Mouse (Mus musculus) limb, embryonic 13.5 days (tissue): ENCODE results near the gene Pde4a. TPM values are rescaled to one million over a fixed set of nuclear protein-coding genes. Genes with fewer than 3 reads are reported as not detected.

Experiments used
- ATAC-seq: fragments of 200-750 bp; cut with Nextera tagmentation; 2 replicates; pipeline ENCODE4 v1.8.0; 2017; ENCODE audit warnings: low read depth, moderate number of reproducible peaks, moderate TSS enrichment; ENCODE audit not compliant: low FRiP score
- H3K27ac ChIP-seq: fragments of 300-500 bp; sonication (generic); 2 replicates; pipeline ENCODE4 v1.5.1; 2015; ENCODE audit warnings: inconsistent platforms, mild to moderate bottlenecking, moderate library complexity
- H3K27me3 ChIP-seq: fragments of 300-500 bp; sonication (generic); 2 replicates; pipeline ENCODE4 v1.6.1; 2015; ENCODE audit warnings: mild to moderate bottlenecking, inconsistent platforms
- H3K36me3 ChIP-seq: fragments of 300-500 bp; sonication (generic); 2 replicates; pipeline ENCODE4 v1.6.1; 2015; ENCODE audit warnings: inconsistent platforms, mild to moderate bottlenecking, moderate library complexity
- H3K4me1 ChIP-seq: fragments of 300-500 bp; sonication (generic); 2 replicates; pipeline ENCODE4 v1.6.1; 2015; ENCODE audit warnings: inconsistent platforms
- H3K4me2 ChIP-seq: fragments of 300-500 bp; sonication (generic); replicated peaks from 2 replicates; pipeline ENCODE4 v1.6.1; 2015; ENCODE audit warnings: inconsistent platforms, mild to moderate bottlenecking, moderate library complexity
- H3K4me3 ChIP-seq: fragments of 300-500 bp; sonication (generic); 2 replicates; pipeline ENCODE4 v1.5.1; 2015; ENCODE audit warnings: moderate library complexity, mild to moderate bottlenecking, inconsistent platforms
- H3K9ac ChIP-seq: fragments of 300-500 bp; sonication (generic); 2 replicates; pipeline ENCODE4 v1.6.1; 2015; ENCODE audit warnings: mild to moderate bottlenecking, inconsistent platforms
- H3K9me3 ChIP-seq: fragments of 300-500 bp; sonication (generic); 2 replicates; pipeline ENCODE4 v1.6.1; 2016; ENCODE audit warnings: inconsistent platforms
- WGBS: fragments of 180-500 bp; shearing (Covaris S2); methylation state at CpG from one replicate; pipeline ENCODE4 v1.1.7; 2015; 5-methylcytosine and 5-hydroxymethylcytosine counted together
- polyA plus RNA-seq: library from polyadenylated mRNA; unstranded; fragments of >200 nt; fragmentation: Nextera tagmentation; extraction: Ambion mirVana; gene quantifications from 2 replicates; pipeline ENCODE4 v1.2.1, GENCODE M21; 2015

Pde4a gene
- polyA plus RNA-seq, 1 experiment from 2014 or later: 6.1 TPM

DNA sequence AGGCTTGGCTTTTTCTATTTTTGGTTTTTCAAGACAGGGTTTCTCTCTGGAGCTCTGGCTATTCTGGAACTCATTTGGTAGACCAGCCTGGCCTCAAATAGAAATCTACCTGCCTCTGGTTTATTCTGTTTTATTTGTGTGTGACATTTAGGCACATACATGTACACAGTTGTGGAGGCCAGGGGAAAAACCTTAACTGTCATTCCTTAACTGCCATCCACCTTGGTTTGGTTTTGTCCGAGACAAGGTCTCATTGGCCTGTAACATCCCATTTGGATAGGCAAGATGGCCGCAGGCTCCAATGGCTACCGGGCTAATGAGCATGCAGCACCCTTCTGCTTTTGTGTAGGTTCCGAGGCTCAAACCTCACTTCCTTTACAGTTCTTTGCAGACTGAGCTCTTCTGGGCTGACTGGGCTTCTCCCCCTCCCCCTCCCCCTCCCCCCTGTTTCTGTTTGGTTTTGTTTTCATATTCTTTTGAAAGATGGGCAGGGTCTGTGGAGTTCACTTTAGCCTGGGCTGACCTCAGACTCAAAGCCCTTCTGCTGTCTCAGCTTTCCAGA is 30.1 kb upstream of the Pde4a start:
- 84% methylated on average over 4 of the region's 4 CpGs for WGBS
- no peak for ATAC-seq
- peaks cover 2% of the 10 kb centered on the region for H3K4me1 ChIP-seq

DNA sequence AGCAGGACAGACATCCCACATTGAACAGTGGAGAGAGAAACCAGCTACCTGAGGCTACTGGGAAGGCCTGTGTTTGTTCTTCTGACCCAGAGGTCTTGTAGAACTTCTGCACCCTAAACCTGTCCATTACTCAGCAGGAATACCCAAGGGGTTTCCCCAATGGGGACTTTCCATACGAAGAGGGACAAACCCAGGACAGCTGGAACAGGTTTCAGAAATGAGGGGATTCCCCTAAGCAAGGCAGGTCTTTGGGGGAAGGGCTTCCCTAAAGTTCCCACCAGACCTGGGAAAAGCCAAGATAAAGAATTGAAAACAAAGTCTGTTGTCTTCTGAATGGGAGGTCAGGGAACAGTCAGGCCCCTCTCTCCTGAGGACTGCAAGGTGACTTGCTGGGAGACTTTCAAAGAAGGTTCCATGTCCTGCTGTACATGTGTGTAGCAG is 29.6 kb upstream of the Pde4a start:
- no peaks in the 10 kb centered on the region for H3K4me1 ChIP-seq
- H3K9me3 ChIP-seq: no peaks in the 10 kb centered on the region
- H3K27ac ChIP-seq: no peak overlapping the region
- ATAC-seq: no peak
- H3K4me2 ChIP-seq: no peak overlapping the region
- H3K4me3 ChIP-seq: no peak overlapping the region
- H3K36me3 ChIP-seq: peaks cover 47% of the 10 kb centered on the region
- no peak overlapping the region; the same call in 1 of the 2 replicates for H3K9ac ChIP-seq
- 87% methylated on average over 1 of the region's 1 CpGs for WGBS
- H3K27me3 ChIP-seq: no peaks in the 10 kb centered on the region

More for the DNA sequence above, 30.1 kb upstream of the Pde4a start:
- Histone ChIP-seq H3K36me3 (peaks cover 41% of the 10 kb centered on the region), H3K27ac (no peak overlapping the region), H3K4me3 (no peak overlapping the region), H3K9ac (no peak overlapping the region), H3K9me3 (no peaks in the 10 kb centered on the region), H3K27me3 (no peaks in the 10 kb centered on the region), H3K4me2 (no peak overlapping the region)

DNA sequence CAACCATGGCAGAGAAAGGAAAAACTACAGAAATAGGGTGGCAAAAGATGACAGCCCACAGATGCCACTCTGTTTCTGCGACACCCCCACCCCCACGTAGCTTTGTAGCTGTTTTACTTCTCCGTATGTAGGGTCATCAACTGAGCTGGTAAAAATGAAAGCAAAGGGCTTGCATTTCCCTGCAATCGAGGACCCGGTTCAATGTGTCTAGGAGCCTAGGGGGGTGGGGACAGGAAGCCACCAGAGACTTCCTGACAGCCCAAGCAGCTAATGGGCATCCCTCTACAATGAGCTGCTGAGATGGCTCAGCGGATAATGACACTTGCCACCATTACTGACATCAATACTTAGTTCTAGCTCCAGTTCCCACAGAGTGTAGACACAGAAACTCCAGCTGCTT is 29.1 kb upstream of the Pde4a start:
- Histone ChIP-seq H3K27ac (no peak overlapping the region), H3K9ac (no peak overlapping the region; the same call in 1 of the 2 replicates), H3K4me3 (no peak overlapping the region), H3K36me3 (peaks cover 51% of the 10 kb centered on the region), H3K27me3 (no peaks in the 10 kb centered on the region), H3K9me3 (no peaks in the 10 kb centered on the region), H3K4me2 (no peak overlapping the region), H3K4me1 (no peaks in the 10 kb centered on the region)
- 85% methylated on average over 6 of the region's 6 CpGs for WGBS
- no peak for ATAC-seq

DNA sequence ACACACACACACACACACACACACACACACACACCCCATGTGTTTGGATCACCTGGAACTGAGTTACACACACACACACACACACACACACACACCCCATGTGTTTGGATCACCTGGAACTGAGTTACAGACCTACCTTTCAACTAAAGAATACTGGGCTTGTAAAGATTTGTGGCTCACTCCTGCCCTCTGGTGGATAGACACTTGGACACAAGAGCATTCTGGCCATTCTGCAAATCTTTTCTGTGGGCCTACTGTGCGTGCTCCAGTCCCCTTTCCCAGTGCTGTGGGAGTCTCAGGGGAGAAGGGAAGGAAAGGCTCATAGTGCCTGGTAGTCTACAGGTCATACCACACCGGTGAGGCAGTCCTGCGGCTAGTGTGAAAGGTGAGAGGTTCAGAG is 28.3 kb upstream of the Pde4a start:
- Histone ChIP-seq H3K9me3 (no peaks in the 10 kb centered on the region), H3K27ac (no peak overlapping the region), H3K36me3 (peaks cover 60% of the 10 kb centered on the region), H3K9ac (no peak overlapping the region), H3K4me3 (no peak overlapping the region), H3K4me2 (no peak overlapping the region), H3K27me3 (no peaks in the 10 kb centered on the region), H3K4me1 (no peaks in the 10 kb centered on the region)
- 42% methylated on average over 3 of the region's 3 CpGs for WGBS
- ATAC-seq: peak; percentile 9; the same call in 1 of the 2 replicates

DNA sequence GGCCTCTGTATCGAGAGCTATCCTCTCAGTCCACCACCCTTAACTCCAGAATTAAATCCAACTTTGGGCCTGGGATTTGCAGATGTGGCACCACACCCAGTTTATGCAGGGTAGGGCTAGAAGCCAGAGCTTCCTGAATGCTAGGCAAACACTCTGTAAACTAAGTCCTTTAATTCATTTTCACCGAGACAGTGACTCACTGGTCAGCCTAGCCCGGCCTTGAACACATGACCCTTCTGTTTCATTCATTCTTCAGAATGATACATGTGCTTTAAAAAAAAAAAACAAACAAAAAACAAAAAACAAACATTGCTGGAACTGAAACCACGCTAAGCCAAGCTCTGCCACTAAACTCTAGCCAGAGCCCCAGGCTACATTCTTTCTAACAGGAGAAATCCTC is 27.1 kb upstream of the Pde4a start:
- Histone ChIP-seq H3K4me3 (no peak overlapping the region), H3K9me3 (no peaks in the 10 kb centered on the region), H3K27me3 (no peaks in the 10 kb centered on the region), H3K36me3 (peaks cover 71% of the 10 kb centered on the region), H3K9ac (no peak overlapping the region), H3K4me2 (no peak overlapping the region), H3K27ac (no peak overlapping the region), H3K4me1 (no peaks in the 10 kb centered on the region)
- ATAC-seq: no peak
- WGBS: 81% methylated on average over 4 of the region's 4 CpGs

DNA sequence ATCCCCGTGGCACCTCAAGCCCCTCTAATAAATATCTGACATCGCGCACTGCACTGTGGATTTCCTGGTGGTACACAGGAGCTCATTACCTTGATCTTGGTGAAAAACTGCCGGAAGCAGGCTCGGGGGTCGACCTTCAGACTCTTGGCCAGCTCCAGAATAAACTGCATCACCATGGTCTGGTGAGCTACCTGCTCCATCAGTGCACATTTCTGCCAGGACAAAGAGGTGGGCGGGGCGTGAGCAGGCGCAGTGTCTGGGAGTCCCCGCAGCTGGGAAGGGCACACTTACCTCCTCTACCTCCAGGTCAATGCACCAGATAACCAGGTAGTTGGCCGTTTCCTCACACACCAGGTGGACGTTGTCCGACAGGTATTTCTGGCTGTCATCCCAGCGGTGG is 23.6 kb upstream of the Pde4a start:
- WGBS: 90% methylated on average over 14 of the region's 14 CpGs
- no peak overlapping the region for H3K4me3 ChIP-seq
- peaks cover 97% of the 10 kb centered on the region for H3K36me3 ChIP-seq
- H3K4me2 ChIP-seq: no peak overlapping the region
- no peak for ATAC-seq
- H3K27ac ChIP-seq: no peak overlapping the region
- H3K9ac ChIP-seq: no peak overlapping the region
- H3K4me1 ChIP-seq: peaks cover 9% of the 10 kb centered on the region
- no peaks in the 10 kb centered on the region for H3K9me3 ChIP-seq
- H3K27me3 ChIP-seq: no peaks in the 10 kb centered on the region

DNA sequence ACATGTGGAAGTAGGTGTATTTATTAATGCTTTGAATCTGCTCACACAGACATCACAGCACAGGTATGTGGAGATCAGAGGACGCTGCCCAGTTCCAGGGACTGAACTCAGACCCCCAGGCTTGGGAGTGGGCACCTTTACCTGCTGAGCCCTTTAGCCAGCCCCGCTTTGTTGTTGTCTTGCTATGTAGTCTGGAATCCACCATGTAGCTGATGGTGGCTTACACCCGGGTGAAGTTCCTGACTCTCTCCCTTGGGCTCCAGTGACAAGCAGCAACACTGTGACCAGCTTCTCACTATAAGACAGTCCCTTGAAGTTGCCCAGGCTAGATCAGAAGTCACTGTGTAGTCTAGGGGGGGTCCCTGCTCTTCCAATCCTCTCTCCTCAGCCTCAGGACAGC is 21.2 kb upstream of the Pde4a start:
- Histone ChIP-seq H3K4me1 (peaks cover 32% of the 10 kb centered on the region), H3K4me3 (no peak overlapping the region), H3K4me2 (no peak overlapping the region), H3K27ac (no peak overlapping the region), H3K9me3 (no peaks in the 10 kb centered on the region), H3K27me3 (no peaks in the 10 kb centered on the region), H3K36me3 (peaks cover 78% of the 10 kb centered on the region), H3K9ac (no peak overlapping the region)
- ATAC-seq: no peak
- WGBS: 89% methylated on average over 3 of the region's 3 CpGs

DNA sequence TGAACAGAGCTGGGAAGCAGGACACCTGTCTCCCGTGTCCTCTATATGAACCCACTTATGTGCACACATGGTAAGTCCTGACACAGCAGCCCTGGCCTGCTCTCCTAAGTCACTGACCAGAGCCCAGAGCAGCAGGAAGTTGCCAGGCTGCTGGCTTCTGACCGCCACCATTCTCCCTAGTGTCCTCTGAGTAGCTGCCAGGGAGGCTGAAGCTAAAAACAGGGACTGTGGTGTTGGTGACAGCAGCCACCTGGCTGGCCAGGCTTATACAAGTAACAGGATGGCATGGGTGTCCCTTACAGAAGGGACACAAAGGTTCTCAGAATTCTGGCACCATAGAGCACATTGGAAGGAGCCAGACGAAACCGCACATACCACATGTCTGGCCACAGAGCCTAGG is 20.1 kb upstream of the Pde4a start:
- Histone ChIP-seq H3K4me2 (no peak overlapping the region), H3K4me1 (peaks cover 34% of the 10 kb centered on the region), H3K9me3 (no peaks in the 10 kb centered on the region), H3K27ac (no peak overlapping the region), H3K9ac (no peak overlapping the region), H3K36me3 (peaks cover 67% of the 10 kb centered on the region), H3K27me3 (no peaks in the 10 kb centered on the region), H3K4me3 (no peak overlapping the region)
- ATAC-seq: no peak
- 93% methylated on average over 4 of the region's 4 CpGs for WGBS

DNA sequence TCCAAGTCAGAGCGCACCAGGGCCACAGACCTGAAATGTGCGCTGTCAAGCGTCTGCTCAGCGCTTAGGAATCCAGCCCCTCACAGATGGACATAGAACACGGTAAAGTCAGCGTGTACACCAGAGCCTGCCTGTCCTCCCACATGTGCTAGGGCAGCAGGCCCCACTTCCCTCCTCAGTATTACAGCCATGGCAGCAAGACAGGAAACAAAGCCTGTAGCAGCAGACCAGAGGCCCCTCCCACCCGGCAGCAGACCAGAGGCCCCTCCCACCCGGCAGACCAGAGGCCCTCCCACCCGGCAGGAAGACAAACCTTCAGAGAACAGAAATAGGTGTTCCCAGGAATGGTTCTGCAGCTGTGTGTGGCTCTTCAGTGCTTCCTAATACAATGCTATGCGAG is 18.8 kb upstream of the Pde4a start:
- no peaks in the 10 kb centered on the region for H3K27me3 ChIP-seq
- H3K36me3 ChIP-seq: peaks cover 54% of the 10 kb centered on the region
- peaks cover 34% of the 10 kb centered on the region for H3K4me1 ChIP-seq
- no peak for ATAC-seq
- peak overlapping the region; percentile 63 for H3K9ac ChIP-seq
- H3K4me2 ChIP-seq: peak overlapping the region; percentile 96
- H3K9me3 ChIP-seq: no peaks in the 10 kb centered on the region
- WGBS: 42% methylated on average over 10 of the region's 10 CpGs
- no peak overlapping the region for H3K27ac ChIP-seq
- H3K4me3 ChIP-seq: peak overlapping the region; percentile 23

DNA sequence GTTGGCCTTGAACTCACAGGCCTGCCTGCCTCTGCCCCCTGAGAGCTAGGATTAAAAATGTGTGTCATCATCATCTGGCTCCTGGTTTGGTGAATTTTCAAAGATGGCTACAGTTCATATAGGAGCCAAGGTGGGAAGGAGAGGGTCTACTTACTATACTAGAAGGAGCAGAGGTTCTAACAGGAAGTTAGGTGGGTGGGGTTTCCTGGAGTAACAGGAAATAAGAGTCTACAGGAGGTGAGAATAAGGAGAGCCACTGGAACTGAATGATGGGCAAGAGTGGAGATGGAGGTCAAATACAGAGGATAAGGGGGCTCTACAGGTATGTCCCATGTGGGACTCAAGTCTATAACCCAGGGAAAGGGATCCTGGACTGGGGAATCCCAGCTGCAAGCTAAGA is 17.1 kb upstream of the Pde4a start:
- Histone ChIP-seq H3K36me3 (peaks cover 37% of the 10 kb centered on the region), H3K9ac (peak overlapping the region; percentile 87), H3K4me1 (peaks cover 47% of the 10 kb centered on the region), H3K4me2 (peak overlapping the region; percentile 96), H3K27me3 (no peaks in the 10 kb centered on the region), H3K27ac (no peak overlapping the region), H3K9me3 (no peaks in the 10 kb centered on the region), H3K4me3 (peak overlapping the region; percentile 82)
- no peak for ATAC-seq

DNA sequence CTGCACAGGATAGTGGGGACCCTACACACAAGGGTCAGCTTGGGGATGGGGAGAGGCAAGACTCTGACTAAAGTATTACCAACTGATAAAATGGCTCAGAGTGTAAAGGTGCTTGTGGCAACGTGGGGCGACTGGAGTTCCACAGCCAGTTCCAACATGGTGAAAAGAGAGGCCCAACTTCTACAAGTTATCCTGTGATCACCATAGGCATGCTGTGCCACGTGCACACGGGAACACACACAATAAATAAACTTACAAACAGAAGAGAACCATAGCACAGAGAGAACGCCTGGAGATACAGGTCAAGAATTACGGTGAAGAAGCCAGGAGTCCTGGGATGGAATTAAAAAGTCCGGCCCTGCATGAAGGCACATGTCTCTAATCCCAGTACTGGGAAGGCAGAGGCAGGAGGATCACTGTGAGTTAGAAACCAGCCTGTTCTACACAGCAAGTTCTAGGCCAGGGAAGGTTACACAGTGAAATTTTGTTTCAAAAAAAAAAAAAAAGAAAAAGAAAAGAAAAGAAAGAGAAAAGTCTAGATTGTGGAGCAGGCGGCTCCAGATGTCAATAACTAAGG is 16.3 kb upstream of the Pde4a start:
- Histone ChIP-seq H3K4me1 (peaks cover 55% of the 10 kb centered on the region), H3K9ac (peak overlapping the region; percentile 87), H3K4me3 (peak overlapping the region; percentile 82), H3K27me3 (no peaks in the 10 kb centered on the region), H3K4me2 (peak overlapping the region; percentile 96), H3K9me3 (no peaks in the 10 kb centered on the region), H3K36me3 (peaks cover 30% of the 10 kb centered on the region), H3K27ac (peak overlapping the region; percentile 85)
- 11% methylated on average over 8 of the region's 8 CpGs for WGBS
- no peak for ATAC-seq

DNA sequence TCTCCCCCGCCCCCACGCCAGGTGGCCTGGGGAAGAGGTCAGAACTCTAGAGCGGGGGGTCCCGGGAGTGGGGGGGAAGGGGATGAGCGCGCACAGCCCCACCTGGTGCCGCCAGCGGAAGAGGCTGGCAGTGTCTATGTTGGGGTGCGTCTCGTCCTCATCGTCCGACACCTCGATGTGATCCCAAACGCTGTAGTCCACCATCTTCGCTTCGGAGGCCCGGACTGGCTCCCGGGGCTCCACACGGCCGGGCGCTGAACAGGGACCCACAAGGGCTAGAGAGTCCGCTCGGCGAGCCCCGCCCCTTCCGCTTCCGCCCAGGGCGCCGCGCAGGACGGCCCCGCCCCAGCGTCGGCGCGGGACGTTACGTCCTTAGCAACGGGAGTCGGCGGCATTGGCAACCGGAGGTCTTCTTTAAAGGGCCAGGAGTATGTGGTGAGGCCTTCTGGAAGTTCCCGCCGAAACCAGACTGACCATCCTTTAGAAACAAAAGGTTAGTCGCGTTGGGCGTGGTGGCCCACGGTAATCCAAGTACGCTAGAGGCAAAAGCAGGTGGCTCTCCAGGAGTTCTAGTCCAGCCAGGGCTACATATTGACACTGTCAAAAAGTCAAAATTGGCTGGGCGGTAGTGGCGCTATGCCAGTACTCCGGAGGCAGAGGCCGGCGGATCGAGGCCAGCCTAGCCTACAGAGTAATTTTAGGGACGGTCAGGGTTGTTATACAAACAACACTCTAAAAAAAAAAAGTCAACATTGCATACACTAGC is 15.7 kb upstream of the Pde4a start, which contains the start of gene Cdc37:
Cdc37 (minus strand) TSS at position 329 of the 766 bp plus-strand sequence.
- Histone ChIP-seq H3K4me2 (peak within 1 kb of the TSS; percentile 96), H3K9me3 (no peaks in the 10 kb centered on the region), H3K27me3 (no peaks in the 10 kb centered on the region), H3K27ac (peak within 1 kb of the TSS; percentile 85), H3K4me1 (peaks cover 58% of the 10 kb centered on the region), H3K9ac (peak within 1 kb of the TSS; percentile 87), H3K36me3 (peaks cover 23% of the 10 kb centered on the region), H3K4me3 (peak within 1 kb of the TSS; percentile 82)
- 5% methylated on average over 53 of the region's 56 CpGs for WGBS
- ATAC-seq: peak; percentile 96
